Mouse (Mus musculus) T-cell, adult 2 months (primary cell): ENCODE data around the gene Ccpg1os.

Experiments used
- DNase-seq: peaks from one replicate; pipeline ENCODE4 v3.0.0; 2022; ENCODE audit warnings: low spot score

Gene Ccpg1os

DNA sequence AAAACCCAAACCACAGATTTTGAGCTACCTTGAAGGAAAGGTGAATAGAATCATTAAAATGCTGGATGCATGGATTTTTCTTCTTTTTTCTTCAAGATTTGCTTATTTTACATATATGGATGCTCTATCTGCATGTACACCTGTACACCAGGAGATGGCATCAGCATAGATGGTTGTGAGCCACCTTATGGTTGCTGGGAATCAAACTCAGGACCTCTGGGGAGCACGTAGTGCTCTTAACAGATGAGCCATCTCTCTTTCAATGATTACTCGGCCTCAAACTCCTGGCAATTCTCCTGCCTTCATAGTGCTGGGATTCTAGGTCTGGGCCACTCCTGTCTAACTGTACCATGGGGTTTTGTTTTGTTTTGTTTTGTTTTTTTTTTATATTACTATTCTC, 2.1 kb downstream of the Ccpg1os start:
- peak; percentile 14 for DNase-seq

DNA sequence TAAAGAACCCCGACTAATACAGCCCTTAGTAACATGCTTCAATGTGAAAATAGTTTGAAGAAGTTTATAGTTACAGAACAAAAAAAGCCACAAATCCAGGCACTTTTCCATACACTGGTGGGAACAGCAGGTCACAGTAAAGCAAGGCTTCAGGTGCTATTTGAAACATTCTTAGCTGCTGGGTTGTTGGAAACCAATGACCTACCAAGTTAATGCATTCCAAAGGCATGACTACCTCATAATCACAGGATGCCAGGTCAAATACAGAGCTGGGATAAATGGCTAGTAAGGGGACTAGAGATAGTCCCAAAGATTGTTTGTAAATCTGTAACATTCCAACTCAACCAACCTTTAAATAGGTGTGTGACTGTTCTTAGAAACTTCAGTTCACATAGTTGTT, 9.9 kb downstream of the Ccpg1os start:
- DNase-seq = no peak

DNA sequence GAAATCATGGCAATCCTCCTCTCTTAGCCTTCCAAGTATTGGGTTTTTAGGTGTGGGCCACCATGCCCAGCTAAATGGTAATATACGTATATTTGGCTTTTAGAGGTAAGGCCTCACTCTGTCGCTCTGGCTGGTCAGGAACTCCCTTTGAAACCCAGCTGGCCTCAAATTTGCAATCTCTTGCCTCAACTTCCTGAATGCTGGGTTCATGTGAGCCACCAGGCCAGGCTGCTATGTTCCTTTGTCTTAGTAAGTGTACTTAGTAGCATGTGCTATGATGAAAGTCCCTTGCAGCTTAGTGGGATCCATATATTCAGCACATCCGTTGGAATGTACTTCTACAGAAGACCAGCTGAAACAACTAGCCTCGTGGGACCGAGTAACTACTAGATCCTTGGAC, 10.4 kb downstream of the Ccpg1os start:
- DNase-seq = no peak

DNA sequence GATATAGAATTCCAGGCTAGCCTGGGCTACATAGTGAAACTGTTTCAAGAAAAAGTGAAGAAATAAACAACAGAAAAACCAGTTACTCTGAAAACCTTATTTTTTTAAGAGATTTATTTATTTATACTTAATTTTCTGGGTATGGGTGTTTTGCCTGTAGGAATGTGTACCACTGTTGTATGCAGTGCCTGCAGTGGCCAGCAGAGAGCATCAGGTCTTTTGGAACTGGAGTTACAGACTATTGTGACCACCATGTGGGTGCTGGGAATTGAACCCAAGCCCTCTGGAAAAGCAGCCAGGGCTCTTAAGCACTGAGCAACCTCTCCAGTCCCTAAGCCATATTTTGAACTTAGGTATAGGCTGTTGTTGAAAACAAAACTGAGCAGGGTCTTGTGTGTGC, 12.2 kb downstream of the Ccpg1os start:
- no peak for DNase-seq

- no peak for DNase-seq
These were observed 12.7 kb downstream of the Ccpg1os start for GRCm38 (mm10) chr9:72972435-72972834.

DNA sequence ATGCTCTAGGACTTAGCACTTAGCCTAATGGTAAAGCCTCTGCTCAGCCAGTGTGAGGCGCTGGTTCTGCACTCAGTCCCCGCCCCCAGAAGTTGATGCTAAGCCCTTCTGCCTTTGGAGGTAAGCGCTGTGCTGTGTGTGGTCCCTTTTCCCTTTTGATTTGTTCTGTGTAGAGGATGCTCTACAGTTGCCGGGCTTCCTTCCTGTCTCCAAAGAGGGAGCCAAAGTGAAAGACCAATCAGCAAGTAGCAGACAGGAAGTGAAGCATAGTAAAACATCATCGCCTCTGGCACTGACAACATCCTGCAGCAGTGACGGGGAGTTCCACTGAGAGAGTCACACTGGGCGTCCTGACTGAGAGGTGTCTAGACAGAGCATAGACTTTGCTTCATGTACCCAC, 15.3 kb downstream of the Ccpg1os start:
- DNase-seq = peak; percentile 91

DNA sequence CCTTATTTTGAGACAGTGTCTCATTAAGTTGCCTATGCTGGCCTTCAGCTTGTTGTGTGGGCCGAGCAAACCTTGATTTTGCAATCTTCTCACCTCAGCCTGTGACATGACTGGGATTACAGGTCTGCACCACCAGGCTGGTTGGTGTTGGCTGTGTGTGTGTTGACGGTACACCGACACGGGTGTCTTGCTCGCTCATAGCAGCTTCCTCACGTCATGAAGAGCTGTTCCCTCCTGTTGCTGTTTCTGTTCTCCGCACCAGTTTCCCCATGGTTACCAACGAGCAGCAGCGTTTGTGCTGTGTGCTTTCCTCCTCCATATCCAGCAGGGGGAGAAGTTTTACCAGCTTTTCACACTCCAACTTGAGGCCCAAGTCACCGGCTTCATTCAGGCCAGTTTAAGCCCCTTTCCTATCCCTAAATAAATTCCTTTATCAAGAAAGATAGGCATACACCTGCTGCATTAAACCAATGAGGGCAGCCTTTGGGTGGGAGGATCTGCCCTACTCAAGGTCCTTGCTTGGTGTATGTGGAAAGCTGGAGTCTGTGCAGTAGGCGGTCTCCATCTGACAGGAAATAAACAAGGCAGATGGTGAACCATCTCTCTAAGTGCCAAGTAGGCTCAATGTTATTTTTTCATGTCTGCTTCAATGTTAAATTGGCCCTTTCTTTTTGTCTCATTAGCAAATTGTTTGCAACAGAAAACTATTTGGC, 16.7 kb downstream of the Ccpg1os start:
- peak; percentile 84 for DNase-seq

- peak; percentile 79 for DNase-seq
These were observed 23.2 kb downstream of the Ccpg1os start for GRCm38 (mm10) chr9:72961959-72962358.

GRCm38 (mm10) chr9:72961346-72961745, 23.8 kb downstream of the Ccpg1os start:
- DNase-seq = no peak

GRCm38 (mm10) chr9:72958521-72959450, 26.4 kb downstream of the Ccpg1os start, which contains the start of the genes Dyx1c1 and Gm44503:
Gene Dyx1c1 (plus strand): TSS chr9:72958785.
Gene Gm44503 (plus strand): TSS chr9:72958852.
- DNase-seq = peak; percentile 93

GRCm38 (mm10) chr9:72955546-72955945, 29.6 kb downstream of the Ccpg1os start:
- DNase-seq = peak; percentile 71

DNA sequence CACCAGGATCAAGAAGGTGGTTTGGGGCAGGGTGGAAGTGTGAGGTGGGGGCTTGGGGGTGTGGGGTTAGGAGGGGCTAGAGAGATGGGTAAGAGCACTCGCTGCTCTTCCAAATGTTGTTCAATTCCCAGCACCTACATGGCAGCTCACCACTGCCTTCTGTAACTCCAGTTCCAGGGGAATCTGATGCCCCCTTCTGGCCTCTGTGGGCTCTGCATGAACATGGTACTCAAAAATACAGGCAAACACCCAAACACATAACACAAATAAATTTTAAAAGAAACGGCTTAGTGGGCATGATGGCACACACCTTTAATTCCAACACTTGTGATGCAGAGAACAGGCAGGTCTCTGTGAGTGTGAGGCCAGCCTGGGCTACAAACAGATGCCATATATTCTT, 30.4 kb downstream of the Ccpg1os start:
- peak; percentile 17 for DNase-seq

GRCm38 (mm10) chr9:72949572-72949971, 35.6 kb downstream of the Ccpg1os start:
- DNase-seq = no peak

GRCm38 (mm10) chr9:72947010-72947409, 38.2 kb downstream of the Ccpg1os start:
- DNase-seq = no peak

DNA sequence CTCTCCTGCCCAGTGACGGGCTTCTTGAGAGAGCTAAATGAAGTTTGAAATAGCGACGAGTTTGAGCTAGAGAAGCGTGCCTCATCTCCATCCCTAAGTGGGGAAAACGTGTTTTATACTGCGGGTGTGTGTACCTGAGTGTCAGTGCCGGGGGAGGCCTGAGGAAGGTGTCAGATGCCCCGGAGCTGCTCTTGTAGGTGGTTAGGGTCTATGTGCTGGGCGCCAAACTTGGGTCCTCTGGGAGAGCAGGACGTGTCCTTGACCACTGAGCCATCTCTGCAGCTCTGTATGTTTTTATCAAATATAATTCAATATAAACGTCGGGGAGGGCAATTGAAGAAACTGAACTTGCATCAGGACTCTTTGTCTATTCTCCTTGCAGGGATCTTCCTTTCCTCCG, 40.9 kb downstream of the Ccpg1os start:
- DNase-seq = no peak

DNA sequence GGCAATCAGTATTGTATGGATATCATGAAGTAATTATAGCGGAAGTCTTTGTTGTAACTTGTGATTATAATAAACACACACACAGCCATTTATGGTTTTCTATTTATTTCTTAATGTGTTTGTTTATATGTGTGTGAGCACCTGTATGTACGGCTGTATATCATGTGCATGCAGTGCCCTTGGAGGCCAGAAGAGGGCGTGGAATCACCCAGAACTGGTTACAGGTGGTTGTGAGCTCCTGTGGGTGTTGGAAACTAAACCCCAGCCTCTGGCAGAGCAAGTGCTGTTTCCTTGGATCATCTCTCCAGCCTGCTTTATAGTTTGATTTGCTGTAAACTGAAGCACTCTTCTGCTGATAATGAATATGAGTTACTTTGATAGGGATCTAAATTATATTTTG, 41.8 kb downstream of the Ccpg1os start:
- no peak for DNase-seq

DNA sequence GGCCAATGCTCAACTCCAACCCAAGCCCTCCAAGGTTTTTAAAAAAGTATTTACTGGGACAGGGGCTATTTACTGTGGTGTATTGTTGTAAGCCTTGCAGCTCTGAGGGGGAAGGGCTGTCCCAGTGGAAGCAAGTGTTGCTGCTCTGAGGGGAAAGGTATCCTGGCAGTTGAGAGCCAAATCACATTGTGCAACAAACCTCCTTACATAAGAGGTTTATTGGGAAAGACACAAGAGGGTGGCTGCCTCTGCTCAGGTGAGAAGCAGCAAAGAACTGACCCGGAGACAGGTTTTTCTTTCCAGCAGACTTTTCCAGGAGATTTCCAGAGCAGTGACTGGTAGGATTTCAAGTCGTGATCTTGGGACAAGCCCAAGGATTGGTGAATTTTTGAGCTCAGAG, 48.9 kb downstream of the Ccpg1os start:
- no peak for DNase-seq

DNA sequence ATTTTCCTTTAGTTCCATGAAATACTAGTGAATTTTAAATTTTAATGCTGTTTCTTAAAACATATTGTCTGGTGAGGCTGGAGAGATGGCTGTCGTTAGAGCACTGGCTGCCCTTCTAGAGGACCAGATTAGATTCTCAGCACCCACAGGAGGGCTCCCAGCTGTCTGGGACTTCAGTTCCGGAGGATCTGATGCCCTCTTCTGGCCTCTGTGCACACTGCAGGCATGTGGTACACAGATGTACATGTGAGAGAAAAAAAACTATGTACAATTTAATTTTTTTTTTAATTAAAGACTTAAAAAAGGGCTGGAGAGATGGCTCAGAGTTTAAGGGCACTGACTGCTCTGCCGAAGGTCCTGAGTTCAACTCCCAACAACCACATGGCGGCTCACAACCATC, 49.9 kb downstream of the Ccpg1os start:
- DNase-seq = no peak

DNA sequence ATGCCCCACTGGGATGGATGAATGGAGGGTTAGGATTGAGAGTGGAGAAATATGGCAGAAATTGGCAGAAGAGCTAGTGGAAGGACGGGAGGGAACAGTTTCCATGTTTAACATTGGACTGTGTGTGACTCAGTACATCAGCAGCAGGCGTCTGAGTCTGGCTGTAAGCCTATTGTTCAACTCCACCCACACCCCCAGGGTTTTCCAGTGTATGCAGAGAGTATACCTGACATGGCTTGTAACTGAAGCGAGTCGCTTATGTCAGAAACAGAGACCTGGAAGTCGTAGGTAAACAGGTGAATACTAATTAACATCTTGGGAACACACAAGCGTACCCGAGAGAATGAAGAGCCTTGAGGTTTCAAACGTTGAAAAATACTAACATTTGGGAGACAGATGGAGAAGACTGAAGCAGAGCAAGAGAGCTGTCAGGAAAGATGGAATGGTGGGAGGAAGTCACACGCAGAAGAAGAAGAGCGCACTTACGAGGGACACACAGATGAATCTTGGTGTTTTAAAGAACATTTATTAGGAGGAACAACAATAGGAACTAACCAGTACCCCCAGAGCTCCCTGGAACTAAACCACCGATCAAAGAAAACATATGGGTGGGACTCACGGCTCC, 53.9 kb downstream of the Ccpg1os start:
- no peak for DNase-seq
